Mouse (Mus musculus) embryonic facial prominence, embryonic 10.5 days (tissue): ENCODE measurements around the gene Celf5. TPM values are rescaled to one million over a fixed set of nuclear protein-coding genes. Genes with fewer than 3 reads are reported as not detected.

Experiments
- DNase-seq: peaks from one replicate; pipeline ENCODE4 v3.0.0-alpha.2; 2017; ENCODE audit warnings: low spot score
- H3K27ac ChIP-seq: fragments of 300-500 bp; sonication (generic); replicated peaks from 2 replicates; pipeline ENCODE4 v1.5.1; 2016; ENCODE audit warnings: mild to moderate bottlenecking
- H3K27me3 ChIP-seq: fragments of 300-500 bp; sonication (generic); replicated peaks from 2 replicates; pipeline ENCODE4 v1.6.1; 2016; ENCODE audit warnings: low read depth, mild to moderate bottlenecking; ENCODE audit not compliant: poor library complexity, severe bottlenecking
- H3K36me3 ChIP-seq: fragments of 300-500 bp; sonication (generic); replicated peaks from 2 replicates; pipeline ENCODE4 v1.6.1; 2016; ENCODE audit warnings: mild to moderate bottlenecking, moderate library complexity
- H3K4me1 ChIP-seq: fragments of 300-500 bp; sonication (generic); 2 replicates; pipeline ENCODE4 v1.6.1; 2016
- H3K4me3 ChIP-seq: fragments of 300-500 bp; sonication (generic); 2 replicates; pipeline ENCODE4 v1.5.1; 2016; ENCODE audit warnings: mild to moderate bottlenecking, moderate library complexity
- H3K9me3 ChIP-seq: fragments of 300-500 bp; sonication (generic); 2 replicates; pipeline ENCODE4 v1.6.1; 2016; ENCODE audit warnings: mild to moderate bottlenecking
- WGBS: fragments of 180-500 bp; shearing (Covaris S2); methylation state at CpG from one replicate; pipeline ENCODE4 v1.1.7; 2016; 5-methylcytosine and 5-hydroxymethylcytosine counted together
- polyA plus RNA-seq: library from polyadenylated mRNA; unstranded; fragments of >200 nt; fragmentation: Nextera tagmentation; extraction: Ambion mirVana; gene quantifications from 2 replicates; pipeline ENCODE4 v1.2.1, GENCODE M21; 2016

Gene Celf5
- polyA plus RNA-seq, 1 experiment from 2014 or later = 2.3 TPM

DNA sequence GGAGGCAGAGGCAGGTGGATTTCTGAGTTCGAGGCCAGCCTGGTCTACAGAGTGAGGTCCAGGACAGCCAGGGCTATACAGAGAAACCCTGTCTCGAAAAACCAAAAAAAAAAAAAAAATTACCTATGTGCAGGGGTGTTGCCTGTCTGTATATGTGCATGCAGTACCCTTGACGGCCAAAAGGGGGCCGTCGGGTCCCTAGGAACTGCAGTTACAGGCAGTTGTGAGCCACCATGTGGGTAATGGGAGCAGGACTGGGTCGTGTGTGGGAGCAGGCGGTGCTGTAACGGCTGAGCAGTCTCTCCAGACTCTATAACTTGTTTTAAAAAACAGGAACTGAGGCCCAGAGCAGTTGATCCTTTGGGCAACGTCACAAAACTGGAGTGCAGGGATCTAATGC, 1.5 kb upstream of the Celf5 start:
- no peak overlapping the region for H3K27ac ChIP-seq

DNA sequence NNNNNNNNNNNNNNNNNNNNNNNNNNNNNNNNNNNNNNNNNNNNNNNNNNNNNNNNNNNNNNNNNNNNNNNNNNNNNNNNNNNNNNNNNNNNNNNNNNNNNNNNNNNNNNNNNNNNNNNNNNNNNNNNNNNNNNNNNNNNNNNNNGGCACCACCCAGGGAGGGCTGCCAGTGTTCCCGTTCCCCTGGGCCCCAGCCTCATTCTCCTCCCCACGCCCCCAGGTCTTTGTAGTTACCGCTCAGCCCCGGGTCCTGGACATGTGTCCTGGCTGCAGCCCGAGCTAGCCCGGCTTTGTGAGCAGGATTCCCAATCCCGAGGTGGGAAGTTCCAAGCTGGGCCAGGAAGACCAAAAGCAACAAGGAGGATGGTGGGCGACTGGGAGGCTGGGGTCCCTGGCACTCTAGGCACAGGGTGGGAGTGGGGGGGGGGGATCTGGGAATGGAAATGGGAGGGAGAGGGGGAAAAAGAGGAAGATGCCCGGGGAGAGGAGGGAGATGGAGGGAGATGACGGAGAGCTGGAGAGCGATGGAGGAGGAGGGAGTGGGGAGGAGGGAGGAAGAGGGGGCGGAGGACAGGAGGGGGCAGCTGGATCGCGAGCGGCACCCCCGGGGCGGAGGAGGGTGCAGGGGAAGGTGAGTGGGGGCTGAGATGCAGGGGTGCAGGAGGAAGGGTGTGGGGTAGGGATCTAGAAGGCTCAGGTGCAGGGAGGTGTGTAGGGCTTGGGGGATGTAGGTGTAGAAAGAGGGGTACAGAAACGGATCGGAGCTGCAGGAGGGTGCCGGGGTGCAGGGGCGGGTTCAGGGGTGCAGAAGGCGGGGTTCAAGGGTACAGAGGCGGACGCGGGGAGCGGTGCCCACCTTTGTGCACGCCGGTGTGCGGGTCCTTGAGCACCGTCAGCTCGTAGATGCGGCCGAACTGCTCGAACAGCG, 640 bp downstream of the Celf5 start:
- DNase-seq = no peak
- 5% methylated on average over 35 of the region's 35 CpGs for WGBS
- H3K4me3 ChIP-seq = peak overlapping the region; percentile 59
- H3K27ac ChIP-seq = peak overlapping the region; percentile 44; the same call in 1 of the 2 replicates
- H3K27me3 ChIP-seq = peaks cover 57% of the 10 kb centered on the region
- H3K9me3 ChIP-seq = no peaks in the 10 kb centered on the region
- peaks cover 11% of the 10 kb centered on the region for H3K36me3 ChIP-seq
- H3K4me1 ChIP-seq = peaks cover 26% of the 10 kb centered on the region

More for the DNA sequence above, 1.5 kb upstream of the Celf5 start:
- Histone ChIP-seq H3K9me3 (no peaks in the 10 kb centered on the region), H3K4me3 (no peak overlapping the region), H3K36me3 (peaks cover 32% of the 10 kb centered on the region), H3K27me3 (peaks cover 36% of the 10 kb centered on the region), H3K4me1 (peaks cover 18% of the 10 kb centered on the region)
- peak; percentile 57 for DNase-seq
- WGBS = 18% methylated on average over 9 of the region's 9 CpGs

DNA sequence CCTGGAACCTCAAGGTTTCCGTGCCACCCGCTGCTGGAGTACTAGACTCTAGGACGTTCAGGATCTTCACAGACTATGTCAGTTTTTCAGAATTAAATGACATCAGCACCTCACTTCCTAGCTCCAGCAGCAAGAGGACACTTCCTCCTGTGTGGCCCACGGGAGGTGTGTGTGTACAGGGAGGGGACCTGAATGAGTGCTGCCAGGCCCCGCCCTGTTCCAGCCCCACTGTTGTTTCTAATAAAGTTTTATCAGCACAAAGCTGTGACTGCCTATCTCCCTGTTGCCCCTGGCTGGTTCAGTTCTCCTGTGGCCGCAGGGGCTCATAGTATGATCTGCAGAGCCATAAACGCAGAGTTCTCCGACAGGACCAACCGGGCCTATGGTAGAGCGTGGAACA, 8.0 kb downstream of the Celf5 start:
- no peak overlapping the region for H3K27ac ChIP-seq
- H3K27me3 ChIP-seq = peaks cover 95% of the 10 kb centered on the region
- H3K4me3 ChIP-seq = no peak overlapping the region
- no peak for DNase-seq
- WGBS = 87% methylated on average over 10 of the region's 10 CpGs
- H3K36me3 ChIP-seq = no peaks in the 10 kb centered on the region
- H3K9me3 ChIP-seq = no peaks in the 10 kb centered on the region
- H3K4me1 ChIP-seq = peaks cover 30% of the 10 kb centered on the region

DNA sequence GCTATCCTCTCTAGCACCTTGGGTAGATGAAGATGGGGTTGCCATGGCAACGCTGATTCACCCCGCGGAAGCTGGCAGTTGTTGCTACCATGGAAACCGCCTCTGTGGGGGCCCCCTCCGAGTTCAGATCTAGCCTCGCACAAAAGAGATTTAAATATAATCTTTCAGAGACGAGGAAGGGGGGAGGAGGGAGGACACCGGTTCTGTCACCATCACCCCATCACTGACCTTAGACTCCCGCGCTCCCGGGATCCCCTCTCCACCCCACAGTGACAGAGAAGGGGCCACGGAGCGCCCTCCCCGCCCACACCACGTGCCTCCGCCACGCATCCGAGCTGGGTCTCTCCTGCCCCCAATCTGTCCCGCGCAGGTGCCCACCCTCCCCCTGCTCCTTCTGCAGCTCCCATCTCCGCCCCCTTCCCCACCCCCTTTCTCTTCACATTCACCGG, 9.5 kb downstream of the Celf5 start:
- Histone ChIP-seq H3K27me3 (peaks cover 99% of the 10 kb centered on the region), H3K36me3 (no peaks in the 10 kb centered on the region), H3K4me1 (peaks cover 30% of the 10 kb centered on the region), H3K4me3 (peak overlapping the region; percentile 47), H3K27ac (no peak overlapping the region; the same call in 1 of the 2 replicates), H3K9me3 (no peaks in the 10 kb centered on the region)
- peak; percentile 50 for DNase-seq
- WGBS = 2% methylated on average over 22 of the region's 22 CpGs

DNA sequence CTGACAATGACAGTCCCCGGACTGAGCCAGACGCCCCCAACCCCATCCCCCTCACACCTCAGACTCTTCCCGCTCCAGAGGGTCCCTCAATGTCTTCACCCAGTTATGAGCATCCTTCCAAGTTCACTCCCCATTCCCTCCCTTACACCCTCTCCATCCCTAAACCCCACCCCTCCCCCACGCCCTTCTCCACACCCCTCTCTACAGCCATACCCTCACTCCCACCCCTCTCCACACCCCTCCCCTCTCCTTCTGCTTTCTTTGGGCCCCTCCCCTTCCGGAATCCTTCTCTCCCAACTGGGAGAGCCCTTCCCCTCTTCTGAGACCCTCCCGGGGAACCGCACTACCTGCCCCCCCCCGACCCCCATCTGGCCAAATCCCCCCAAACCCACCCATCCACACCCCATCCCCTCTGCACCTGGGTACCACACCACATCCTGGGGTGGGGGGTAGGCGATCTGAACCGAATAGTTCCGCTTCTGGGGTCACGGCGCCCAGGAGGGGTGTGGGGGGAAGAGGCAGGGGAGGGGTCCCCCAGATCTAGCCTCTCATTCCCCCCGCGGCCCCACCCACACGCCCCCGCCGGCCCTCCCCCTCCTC, 10.0 kb downstream of the Celf5 start:
- DNase-seq = no peak
- Histone ChIP-seq H3K36me3 (no peaks in the 10 kb centered on the region), H3K9me3 (no peaks in the 10 kb centered on the region), H3K4me1 (peaks cover 28% of the 10 kb centered on the region), H3K4me3 (peak overlapping the region; percentile 47), H3K27ac (peak overlapping the region; percentile 40; the same call in 1 of the 2 replicates), H3K27me3 (peaks cover 99% of the 10 kb centered on the region)
- WGBS = 5% methylated on average over 18 of the region's 18 CpGs

DNA sequence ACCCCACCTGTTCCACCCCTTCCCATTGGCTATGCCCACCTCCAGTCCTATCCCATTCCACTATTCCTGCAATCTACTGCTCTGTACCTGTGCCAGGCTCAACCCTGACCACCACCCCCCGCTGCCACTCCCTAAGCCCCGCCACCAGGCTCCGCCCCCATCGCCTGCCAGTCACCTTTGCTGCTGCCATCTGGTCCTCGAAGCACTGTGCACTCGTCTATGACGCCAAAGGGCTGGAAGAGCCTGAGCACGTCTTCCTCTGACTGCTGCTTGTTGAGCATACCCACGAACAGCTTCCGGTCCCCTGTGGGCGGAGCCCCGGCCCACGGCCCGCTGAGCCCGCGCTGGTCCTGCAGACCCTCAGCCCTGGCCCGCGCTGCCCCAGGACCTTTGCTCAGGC, 12.1 kb downstream of the Celf5 start:
- 0 out of 2 replicates have a peak overlapping the region, but pooled peaks have one; percentile 45 for H3K27ac ChIP-seq
- no peak overlapping the region for H3K4me3 ChIP-seq
- H3K9me3 ChIP-seq = no peaks in the 10 kb centered on the region
- no peaks in the 10 kb centered on the region for H3K36me3 ChIP-seq
- no peak for DNase-seq
- H3K27me3 ChIP-seq = peaks cover 99% of the 10 kb centered on the region
- H3K4me1 ChIP-seq = peaks cover 22% of the 10 kb centered on the region
- 57% methylated on average over 18 of the region's 18 CpGs for WGBS

DNA sequence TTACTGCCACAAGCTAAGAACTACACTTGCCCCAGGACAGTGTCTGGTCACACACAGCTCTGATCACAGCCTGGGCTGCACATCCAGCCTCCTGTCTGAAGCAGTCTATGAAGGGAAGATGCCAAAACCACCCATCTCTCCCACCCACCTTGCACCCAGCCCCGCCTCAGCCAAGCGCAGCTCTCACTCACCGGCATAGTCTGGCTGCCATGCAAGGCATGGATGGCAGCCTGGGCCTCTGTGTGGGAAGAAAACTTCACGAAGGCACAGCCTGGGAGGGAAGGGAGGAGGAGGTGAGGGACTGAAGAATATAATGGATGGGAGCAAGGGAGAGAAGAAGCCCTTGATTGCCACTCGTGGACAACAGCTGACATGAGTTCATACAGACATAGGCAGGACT, 13.3 kb downstream of the Celf5 start:
- no peak for DNase-seq
- Histone ChIP-seq H3K27ac (no peak overlapping the region), H3K9me3 (no peaks in the 10 kb centered on the region), H3K4me3 (no peak overlapping the region), H3K4me1 (peaks cover 34% of the 10 kb centered on the region), H3K36me3 (no peaks in the 10 kb centered on the region), H3K27me3 (peaks cover 99% of the 10 kb centered on the region)
- WGBS = 79% methylated on average over 5 of the region's 5 CpGs

DNA sequence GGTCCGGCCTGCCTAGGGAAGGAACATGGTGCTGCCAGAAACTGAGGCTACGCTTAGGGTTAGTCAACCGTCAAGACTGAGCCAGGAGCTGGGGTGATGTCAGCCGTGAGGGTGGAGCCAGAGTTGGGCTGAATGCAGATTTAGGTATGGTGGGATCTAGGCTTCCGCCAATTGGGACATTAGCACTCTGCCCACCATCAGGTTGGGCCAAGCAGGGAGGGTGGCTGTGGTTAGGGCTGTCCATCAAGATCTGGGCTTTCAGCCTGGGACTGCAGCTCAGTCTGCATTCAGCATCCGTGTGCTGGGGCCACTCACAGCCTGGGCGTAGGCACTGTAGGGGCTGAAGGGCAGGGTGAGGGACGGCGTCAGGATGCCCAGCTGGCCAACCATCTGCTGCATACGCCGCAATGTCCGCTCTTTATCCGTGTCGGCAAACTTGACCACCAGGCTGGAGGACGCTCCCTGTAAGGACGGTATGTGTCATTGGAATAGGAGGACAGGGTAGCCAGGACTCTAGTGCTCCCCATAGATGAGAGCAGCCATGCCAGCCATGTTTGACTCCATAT, 14.8 kb downstream of the Celf5 start:
- H3K27me3 ChIP-seq = peaks cover 99% of the 10 kb centered on the region
- H3K4me1 ChIP-seq = peaks cover 33% of the 10 kb centered on the region
- H3K4me3 ChIP-seq = no peak overlapping the region
- no peak overlapping the region for H3K27ac ChIP-seq
- DNase-seq = no peak
- no peaks in the 10 kb centered on the region for H3K9me3 ChIP-seq
- H3K36me3 ChIP-seq = no peaks in the 10 kb centered on the region
- 87% methylated on average over 16 of the region's 16 CpGs for WGBS

DNA sequence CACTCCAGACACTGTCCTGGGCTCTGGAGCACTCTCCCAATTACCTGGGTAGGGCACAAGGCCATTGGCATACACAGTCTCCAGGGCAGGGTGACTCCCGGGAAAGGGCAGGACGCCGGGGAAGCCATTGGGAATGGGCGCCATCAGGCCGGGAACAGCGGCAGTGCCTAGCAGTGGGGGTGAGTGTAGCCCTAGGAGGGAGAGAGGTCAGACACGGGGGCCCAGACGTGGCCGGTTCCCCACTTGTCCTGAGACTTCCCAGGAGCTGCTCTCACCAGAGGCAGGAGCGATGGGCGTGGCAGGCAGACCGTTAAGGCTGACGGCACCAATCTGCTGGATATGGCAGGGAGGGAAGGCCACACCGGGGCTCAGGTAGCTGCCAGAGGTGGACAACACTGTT, 15.6 kb downstream of the Celf5 start:
- Histone ChIP-seq H3K4me1 (peaks cover 28% of the 10 kb centered on the region), H3K27ac (no peak overlapping the region), H3K9me3 (no peaks in the 10 kb centered on the region), H3K27me3 (peaks cover 99% of the 10 kb centered on the region), H3K4me3 (no peak overlapping the region), H3K36me3 (no peaks in the 10 kb centered on the region)
- DNase-seq = no peak
- WGBS = 70% methylated on average over 14 of the region's 14 CpGs

DNA sequence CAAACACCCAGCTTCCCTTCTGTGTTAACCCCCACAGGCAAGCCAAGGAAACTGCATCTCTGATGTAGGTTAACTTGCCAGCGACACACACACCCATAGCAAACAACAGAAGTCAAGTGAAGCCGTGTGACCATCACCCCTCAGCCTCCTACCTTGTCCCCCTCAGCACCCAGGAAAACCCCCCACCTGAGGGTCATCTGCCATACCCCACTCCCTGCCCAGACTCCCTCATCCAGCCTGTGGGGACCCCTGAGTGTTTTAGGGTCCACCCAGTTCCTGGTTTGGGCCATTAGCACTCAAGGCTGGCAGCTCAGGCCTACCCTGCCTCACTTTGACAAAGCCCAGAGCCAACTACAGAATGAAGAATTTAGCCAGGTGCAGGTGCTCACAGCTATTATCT, 16.4 kb downstream of the Celf5 start:
- Histone ChIP-seq H3K4me1 (peaks cover 27% of the 10 kb centered on the region), H3K36me3 (no peaks in the 10 kb centered on the region), H3K4me3 (0 out of 2 replicates have a peak overlapping the region, but pooled peaks have one; percentile 2), H3K27ac (no peak overlapping the region), H3K9me3 (no peaks in the 10 kb centered on the region), H3K27me3 (peaks cover 99% of the 10 kb centered on the region)
- 77% methylated on average over 2 of the region's 2 CpGs for WGBS
- DNase-seq = no peak

DNA sequence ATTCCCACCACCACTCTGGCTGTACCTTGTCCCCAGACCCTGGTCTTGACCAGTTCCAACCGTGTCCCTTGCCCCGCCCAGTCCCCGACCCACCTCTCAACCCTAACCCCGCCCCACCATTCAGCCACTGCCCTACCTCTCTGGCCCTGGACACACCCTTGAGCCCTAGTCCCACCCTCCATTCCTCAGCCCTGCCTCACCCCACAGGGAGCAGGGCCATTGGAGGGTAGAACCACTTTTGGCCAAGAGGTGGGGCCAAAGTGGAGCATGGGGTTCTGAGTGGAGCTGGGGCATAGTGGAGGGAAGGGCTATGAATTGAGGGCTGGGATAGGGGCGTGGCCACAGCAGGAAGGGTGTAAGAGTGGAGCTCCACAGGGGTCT, 17.3 kb downstream of the Celf5 start:
- Histone ChIP-seq H3K4me1 (peaks cover 29% of the 10 kb centered on the region), H3K9me3 (no peaks in the 10 kb centered on the region), H3K4me3 (peak overlapping the region; percentile 61), H3K27ac (no peak overlapping the region), H3K27me3 (peaks cover 99% of the 10 kb centered on the region), H3K36me3 (no peaks in the 10 kb centered on the region)
- DNase-seq = peak; percentile 8
- WGBS = 3% methylated on average over 5 of the region's 5 CpGs

DNA sequence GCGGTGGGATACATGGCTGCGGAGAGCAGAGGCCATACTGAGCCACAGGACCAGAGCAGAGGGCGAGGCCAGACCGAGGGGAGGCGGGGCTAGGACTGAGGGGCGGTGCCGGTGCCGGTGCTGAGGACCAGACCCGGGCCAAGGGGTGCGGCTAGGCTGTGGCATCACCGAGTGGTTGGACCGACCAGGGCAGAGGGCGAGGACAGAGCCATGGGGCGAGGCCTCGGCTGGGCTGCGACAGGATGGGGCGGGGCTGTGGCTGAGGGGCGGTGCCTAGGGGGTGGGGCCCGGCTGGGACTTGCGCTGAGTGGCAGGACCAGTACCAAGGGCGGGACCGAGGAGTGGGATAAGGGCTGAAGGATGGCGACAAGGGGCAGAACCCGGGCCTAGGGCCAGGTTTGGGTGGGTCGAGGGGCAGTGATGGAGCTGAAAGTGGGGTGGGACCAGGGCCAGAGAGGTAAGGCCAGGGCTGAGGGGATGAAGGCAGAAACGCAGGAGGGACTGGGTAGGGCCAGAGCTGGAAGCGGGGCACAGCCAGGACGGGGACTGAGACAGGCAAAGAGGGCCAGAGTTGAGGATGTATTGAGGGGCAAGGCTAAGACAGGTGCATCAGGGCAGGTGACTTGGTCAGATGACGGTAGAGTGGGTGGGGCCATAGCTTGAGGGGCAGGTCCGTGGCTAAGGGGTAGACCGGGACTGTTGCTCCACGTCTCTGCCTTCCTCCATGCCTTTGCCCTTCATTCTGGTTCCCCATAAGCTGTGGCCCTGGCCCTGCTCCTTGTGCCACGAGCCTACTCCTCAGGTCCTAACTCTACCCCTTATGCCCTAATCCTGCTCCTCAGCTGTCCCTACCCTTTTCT, 17.9 kb downstream of the Celf5 start:
- DNase-seq = peak; percentile 86
- H3K4me3 ChIP-seq = peak overlapping the region; percentile 61
- WGBS = 2% methylated on average over 33 of the region's 33 CpGs
- H3K27ac ChIP-seq = peak overlapping the region; percentile 73
- no peaks in the 10 kb centered on the region for H3K9me3 ChIP-seq
- H3K36me3 ChIP-seq = no peaks in the 10 kb centered on the region
- H3K27me3 ChIP-seq = peaks cover 99% of the 10 kb centered on the region
- peaks cover 30% of the 10 kb centered on the region for H3K4me1 ChIP-seq
